Mouse (Mus musculus) Patski (cell line): ENCODE data around the gene Hist1h4k. TPM values are rescaled to one million over a fixed set of nuclear protein-coding genes. Genes with fewer than 3 reads are reported as not detected.
"Not testable (repeated sequence)": the region's sequence is repeated elsewhere in the genome, so short reads cannot be mapped to it uniquely, and the experiment has no call there.

Experiments used
- ATAC-seq: fragments of 100-300 bp; one replicate; pipeline ENCODE4 v1.8.0; 2021
- CTCF ChIA-PET: fragments of 350-600 bp; sonication (Branson Sonifier 250); formaldehyde crosslinking; loops from one replicate; lab custom pipeline; 2022; ENCODE audit warnings: inconsistent platforms; lab: Charles Lee
- POLR2A ChIA-PET: fragments of 350-600 bp; sonication (Branson Sonifier 250); formaldehyde crosslinking; loops from one replicate; lab custom pipeline; 2022; ENCODE audit warnings: antibody characterized with exemption, inconsistent platforms; lab: Charles Lee
- DNase-seq: peaks from one replicate; pipeline ENCODE4 v3.0.0-alpha.2; 2011; ENCODE audit warnings: low read depth, low spot score
- H3K27me3 ChIP-seq: fragments of 371-371 bp; one replicate; pipeline ENCODE4 v1.5.1; 2021
- CTCF ChIP-seq: fragments of 100-300 bp; IDR thresholded peaks from one replicate; pipeline ENCODE4 v1.5.1; 2021
- in situ Hi-C: fragments of 300-500 bp; cut with MboI; formaldehyde crosslinking; loops from 3 replicates; pipeline ENCODE4 v1.11.1; 2018; ENCODE audit warnings: low pct_unique_long_range_greater_than_20kb, mixed read lengths
- polyA plus RNA-seq: library from polyadenylated mRNA; unstranded; gene quantifications from one replicate; pipeline ENCODE4 v1.2.3, GENCODE M21; 2021

Gene Hist1h4k
- polyA plus RNA-seq, 1 experiment from 2014 or later: 6.5 TPM

DNA sequence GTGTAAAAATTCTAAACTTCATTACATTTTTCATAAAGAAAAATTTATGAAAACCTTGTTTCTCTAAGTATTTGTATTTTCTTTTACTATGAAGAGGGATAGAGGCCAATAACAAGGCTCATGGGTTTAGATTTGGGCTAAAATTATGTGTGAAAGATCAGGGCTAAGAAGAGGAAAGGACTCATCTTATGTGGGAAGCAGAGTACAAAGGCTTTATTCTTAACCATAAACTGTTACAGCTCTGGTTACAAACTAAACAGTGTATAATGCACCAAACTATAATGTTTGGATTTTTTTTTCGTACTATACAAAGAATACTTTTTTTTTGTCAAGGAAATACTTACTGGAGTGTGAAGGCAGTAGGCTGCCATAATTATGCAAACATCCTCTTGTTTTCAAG is 5.4 kb upstream of the Hist1h4k start:
- H3K27me3 ChIP-seq: no peaks in the 10 kb centered on the region
- DNase-seq (no peak), ATAC-seq (no peak)
- no peak for TF ChIP-seq CTCF
- CTCF ChIA-PET: no interaction called here
- POLR2A ChIA-PET: no interaction called here
- in situ Hi-C loops: no loop called here

DNA sequence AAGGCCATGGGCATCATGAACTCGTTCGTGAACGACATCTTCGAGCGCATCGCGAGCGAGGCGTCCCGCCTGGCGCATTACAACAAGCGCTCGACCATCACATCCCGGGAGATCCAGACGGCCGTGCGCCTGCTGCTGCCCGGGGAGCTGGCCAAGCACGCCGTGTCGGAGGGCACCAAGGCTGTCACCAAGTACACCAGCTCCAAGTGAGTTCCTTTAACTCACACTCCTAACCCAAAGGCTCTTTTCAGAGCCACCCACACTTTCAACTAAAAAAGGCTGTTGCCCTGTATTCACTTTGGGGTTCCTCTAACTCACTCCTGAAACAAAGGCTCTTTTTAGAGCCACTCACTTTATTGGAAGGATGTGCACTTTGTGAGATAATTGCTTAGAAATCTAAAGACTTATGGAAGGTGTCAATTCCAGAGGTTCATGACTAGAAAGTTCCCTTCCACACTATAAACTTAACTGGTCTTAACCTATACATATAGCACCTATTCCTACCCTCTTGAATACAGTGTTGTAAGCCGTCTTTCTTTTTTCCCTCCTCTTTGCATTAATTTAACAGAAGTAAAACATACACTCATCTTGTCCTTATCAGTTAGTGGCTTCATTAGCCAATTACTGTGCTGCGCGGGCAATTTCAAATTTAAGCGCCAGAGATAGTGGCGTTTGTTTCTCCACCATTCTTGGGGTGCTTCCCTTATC is 4.1 kb upstream of the Hist1h4k start:
- H3K27me3 ChIP-seq, CTCF ChIA-PET, DNase-seq, in situ Hi-C loops: not testable (repeated sequence)
- peak; percentile 3 for ATAC-seq
- POLR2A ChIA-PET: interaction anchor here (1.2 to 2.2 kb wide), 2 partner anchors 26 to 30 kb away, joined by 4 to 8 read pairs; partner anchors contain the start of gene Hist1h1b

DNA sequence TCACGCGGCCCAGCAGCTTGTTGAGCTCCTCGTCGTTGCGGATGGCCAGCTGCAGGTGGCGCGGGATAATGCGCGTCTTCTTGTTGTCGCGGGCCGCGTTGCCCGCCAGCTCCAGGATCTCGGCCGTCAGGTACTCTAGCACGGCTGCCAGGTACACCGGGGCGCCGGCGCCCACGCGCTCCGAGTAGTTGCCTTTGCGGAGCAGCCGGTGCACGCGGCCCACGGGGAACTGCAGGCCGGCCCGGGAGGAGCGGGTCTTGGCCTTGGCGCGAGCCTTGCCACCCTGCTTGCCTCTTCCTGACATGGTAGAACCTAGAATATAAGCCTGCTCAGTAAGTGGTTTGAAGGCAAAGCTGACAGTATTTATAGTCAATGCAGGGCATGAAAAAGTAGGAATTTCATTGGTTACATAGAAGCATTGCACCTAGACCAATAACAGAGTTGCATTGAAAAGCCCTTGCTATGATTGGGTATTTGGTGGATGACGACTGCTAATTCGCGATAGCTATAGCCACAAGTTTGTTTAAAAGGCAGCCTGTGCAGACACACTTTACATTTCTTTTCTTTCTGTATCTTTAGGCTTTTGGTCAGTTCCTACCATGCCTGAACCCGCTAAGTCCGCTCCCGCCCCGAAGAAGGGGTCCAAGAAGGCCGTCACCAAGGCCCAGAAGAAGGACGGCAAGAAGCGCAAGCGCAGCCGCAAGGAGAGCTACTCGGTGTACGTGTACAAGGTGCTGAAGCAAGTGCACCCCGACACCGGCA is 3.4 kb upstream of the Hist1h4k start, which contains the start of the genes Hist1h2ak and Hist1h2bn:
Gene Hist1h2ak (minus strand): TSS at position 304 of the 762 bp plus-strand sequence.
Gene Hist1h2bn (plus strand): TSS at position 600 of the 762 bp plus-strand sequence.
- CTCF ChIA-PET, H3K27me3 ChIP-seq, in situ Hi-C loops: not testable (repeated sequence)
- peak; percentile 19 for TF ChIP-seq CTCF
- ATAC-seq (peak; percentile 97), DNase-seq (peak; percentile 87)
- POLR2A ChIA-PET: interaction anchor here (0.6 to 2.2 kb wide), 3 partner anchors 17 to 31 kb away, joined by 4 to 8 read pairs (median 4); partner anchors contain the start of gene Hist1h1b

DNA sequence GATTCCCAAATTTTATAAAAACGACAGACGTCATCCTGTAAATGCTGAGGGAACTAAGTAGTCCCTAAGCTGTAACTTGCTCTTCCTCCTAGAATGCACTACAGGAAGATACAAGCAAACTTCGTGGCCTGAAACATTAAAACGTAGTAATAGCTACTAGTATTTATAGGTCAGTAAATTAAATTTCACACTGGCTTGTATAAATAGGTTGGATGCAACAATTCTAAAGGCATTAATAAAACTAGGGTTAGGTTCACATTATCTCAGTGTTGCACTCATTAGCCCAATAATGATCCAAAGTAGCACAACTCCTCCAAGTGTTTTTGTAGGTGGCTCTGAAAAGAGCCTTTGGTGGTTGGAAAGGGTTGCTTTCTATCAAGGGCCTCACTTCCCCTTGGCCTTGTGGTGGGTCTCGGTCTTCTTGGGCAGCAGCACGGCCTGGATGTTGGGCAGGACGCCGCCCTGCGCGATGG is 2.8 kb upstream of the Hist1h4k start:
- TF ChIP-seq CTCF: no peak
- in situ Hi-C loops: no loop called here
- ATAC-seq: no peak
- ChIA-PET POLR2A (interaction anchor here (0.6 to 2.2 kb wide), 3 partner anchors 18 to 31 kb away, joined by 4 to 8 read pairs (median 4); partner anchors contain the start of gene Hist1h1b), CTCF (interaction anchor here (1.5 kb wide), 1 partner anchor 33 kb away, joined by 5 read pairs; no protein-coding TSS in a partner anchor)
- DNase-seq: no peak
- H3K27me3 ChIP-seq: no peaks in the 10 kb centered on the region

DNA sequence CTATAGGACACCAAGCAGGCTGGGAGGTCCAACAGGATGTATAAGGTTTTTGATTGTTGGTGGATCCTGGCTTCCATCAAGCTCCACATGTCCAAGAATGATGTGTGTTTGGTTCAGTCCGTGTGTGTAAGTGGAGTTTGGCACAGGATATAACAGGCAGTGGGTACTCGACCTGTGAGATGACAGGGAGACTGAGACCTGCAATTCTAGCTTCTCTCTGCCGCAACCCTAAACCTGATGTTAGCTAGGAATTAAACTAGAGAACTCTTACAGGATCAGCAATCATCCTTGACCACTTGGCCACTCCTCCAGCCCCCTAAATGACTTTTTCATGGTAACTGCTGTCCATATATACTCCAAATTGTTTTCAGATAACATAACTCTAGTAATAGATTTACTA is 2.1 kb upstream of the Hist1h4k start:
- POLR2A ChIA-PET: interaction anchor here (0.6 to 2.2 kb wide), 2 partner anchors 28 to 290 kb away, joined by 4 to 8 read pairs; partner anchors contain the start of genes Hist1h1b and Hist1h2ag
- no peaks in the 10 kb centered on the region for H3K27me3 ChIP-seq
- DNase-seq (no peak), ATAC-seq (no peak)
- CTCF ChIA-PET: interaction anchor here (0.7 to 1.5 kb wide), 2 partner anchors 12 to 32 kb away, joined by 4 to 5 read pairs; no protein-coding TSS in a partner anchor
- in situ Hi-C loops: no loop called here
- no peak for TF ChIP-seq CTCF

DNA sequence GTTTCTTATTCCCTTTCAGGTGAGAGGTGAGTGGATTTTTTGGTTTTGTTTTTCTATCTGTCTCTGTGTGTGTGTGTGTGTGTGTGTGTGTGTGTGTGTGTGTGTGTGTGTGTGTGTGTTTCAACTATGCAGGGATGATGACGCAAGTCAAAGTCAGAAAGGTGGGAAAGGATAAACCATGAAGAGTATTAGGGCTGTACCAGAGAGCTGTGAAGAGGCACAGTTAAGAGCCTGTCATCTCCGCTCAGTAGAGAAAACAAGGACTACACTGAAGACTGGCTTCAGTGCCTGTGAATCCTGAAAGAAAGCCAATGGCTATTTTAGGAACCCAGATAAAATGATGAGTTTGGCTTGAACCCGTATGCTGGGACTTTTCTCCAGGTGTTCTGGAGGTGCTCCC is 1.5 kb upstream of the Hist1h4k start:
- no peak for TF ChIP-seq CTCF
- ATAC-seq (no peak), DNase-seq (no peak)
- no peaks in the 10 kb centered on the region for H3K27me3 ChIP-seq
- ChIA-PET POLR2A (interaction anchor here (0.6 to 2.2 kb wide), 2 partner anchors 28 to 291 kb away, joined by 4 to 8 read pairs; partner anchors contain the start of genes Hist1h1b and Hist1h2ag), CTCF (interaction anchor here (0.7 to 1.5 kb wide), 2 partner anchors 11 to 32 kb away, joined by 4 to 5 read pairs; no protein-coding TSS in a partner anchor)
- in situ Hi-C loops: no loop called here

DNA sequence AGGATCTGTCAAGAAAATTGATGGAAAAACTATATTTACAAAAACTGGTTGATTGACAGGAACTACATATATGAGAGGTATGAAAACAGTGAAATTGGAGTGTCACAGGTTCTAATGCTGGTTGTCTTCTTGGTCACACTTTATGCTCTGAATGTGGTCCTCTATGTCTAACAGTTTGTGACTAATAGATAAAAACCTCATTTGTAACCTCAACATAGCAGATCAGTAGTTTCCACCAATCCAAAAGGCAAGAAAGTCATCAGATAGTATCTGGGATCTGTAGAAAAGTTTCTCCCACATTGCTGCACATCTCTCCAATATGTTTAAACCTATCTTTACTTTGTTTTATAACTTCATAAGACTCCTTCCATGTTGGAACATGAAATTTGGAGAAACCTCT is 1.1 kb upstream of the Hist1h4k start:
- ChIA-PET CTCF (no interaction called here), POLR2A (no interaction called here)
- no peak for ATAC-seq
- DNase-seq: no peak
- no peak for TF ChIP-seq CTCF
- in situ Hi-C loops: no loop called here
- no peaks in the 10 kb centered on the region for H3K27me3 ChIP-seq

DNA sequence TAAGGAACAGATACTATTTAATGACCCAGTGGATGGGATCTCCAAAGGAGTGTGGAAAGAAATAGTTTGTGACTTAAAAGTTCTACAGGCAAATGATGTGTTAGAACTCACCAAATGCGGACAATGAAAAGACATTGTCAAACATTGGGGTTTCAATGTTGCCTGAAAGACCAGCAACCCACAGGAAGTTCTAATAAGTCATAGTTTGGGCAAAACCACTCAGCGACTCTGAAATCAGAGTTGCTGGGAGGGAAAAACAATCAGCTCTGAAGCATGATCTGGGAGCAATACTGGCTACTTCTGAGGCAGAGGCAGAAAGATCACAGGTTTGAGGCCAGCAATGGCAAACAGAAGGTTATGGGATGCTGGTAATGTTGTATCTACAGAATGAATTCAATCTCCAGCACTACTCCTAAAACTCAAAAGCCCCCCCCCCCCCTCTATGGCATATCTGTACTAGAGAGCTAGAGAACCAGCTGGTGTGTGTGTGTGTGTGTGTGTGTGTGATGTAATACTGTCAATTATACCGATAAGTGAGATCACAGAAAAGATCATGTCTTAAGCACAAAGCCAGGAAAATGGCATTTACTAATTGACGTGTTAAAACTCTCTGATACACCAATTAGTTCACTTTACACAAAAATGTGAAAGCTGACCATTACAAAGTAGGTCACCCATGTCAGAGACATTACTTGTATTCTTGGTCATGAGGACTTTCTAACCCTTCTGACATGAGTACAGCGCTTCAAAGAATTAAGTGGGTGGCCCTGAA is 732 bp downstream of the Hist1h4k start:
- no peaks in the 10 kb centered on the region for H3K27me3 ChIP-seq
- no peak for DNase-seq
- ChIA-PET CTCF (interaction anchor here (2.0 kb wide), 1 partner anchor 11 kb away, joined by 5 read pairs; no protein-coding TSS in a partner anchor), POLR2A (interaction anchor here (0.8 to 2.2 kb wide), 3 partner anchors 10 to 75 kb away, joined by 3 to 6 read pairs (median 5); partner anchors contain the start of gene Hist1h4j)
- ATAC-seq: no peak
- no peak for TF ChIP-seq CTCF
- in situ Hi-C loops: no loop called here

DNA sequence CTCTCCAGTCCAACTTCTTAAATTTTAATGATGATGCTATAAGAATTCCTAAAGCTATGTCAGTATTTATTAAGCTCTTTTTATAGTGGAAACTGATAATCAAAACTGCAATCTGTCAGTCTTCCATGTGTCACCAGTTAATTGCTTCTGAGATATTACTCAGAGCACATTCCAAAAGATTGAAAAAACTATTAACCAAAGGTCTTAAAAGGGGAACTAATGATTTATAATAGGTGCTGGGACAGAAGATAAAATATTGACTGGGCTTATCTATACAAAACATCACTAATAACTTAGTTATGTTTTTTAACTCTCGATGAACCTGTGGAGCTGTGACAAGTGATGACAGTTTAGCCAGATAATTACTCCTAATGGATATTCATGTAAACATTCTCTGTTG is 5.3 kb downstream of the Hist1h4k start:
- no peak for TF ChIP-seq CTCF
- DNase-seq (no peak), ATAC-seq (no peak)
- ChIA-PET POLR2A (no interaction called here), CTCF (no interaction called here)
- in situ Hi-C loops: no loop called here
- no peaks in the 10 kb centered on the region for H3K27me3 ChIP-seq

DNA sequence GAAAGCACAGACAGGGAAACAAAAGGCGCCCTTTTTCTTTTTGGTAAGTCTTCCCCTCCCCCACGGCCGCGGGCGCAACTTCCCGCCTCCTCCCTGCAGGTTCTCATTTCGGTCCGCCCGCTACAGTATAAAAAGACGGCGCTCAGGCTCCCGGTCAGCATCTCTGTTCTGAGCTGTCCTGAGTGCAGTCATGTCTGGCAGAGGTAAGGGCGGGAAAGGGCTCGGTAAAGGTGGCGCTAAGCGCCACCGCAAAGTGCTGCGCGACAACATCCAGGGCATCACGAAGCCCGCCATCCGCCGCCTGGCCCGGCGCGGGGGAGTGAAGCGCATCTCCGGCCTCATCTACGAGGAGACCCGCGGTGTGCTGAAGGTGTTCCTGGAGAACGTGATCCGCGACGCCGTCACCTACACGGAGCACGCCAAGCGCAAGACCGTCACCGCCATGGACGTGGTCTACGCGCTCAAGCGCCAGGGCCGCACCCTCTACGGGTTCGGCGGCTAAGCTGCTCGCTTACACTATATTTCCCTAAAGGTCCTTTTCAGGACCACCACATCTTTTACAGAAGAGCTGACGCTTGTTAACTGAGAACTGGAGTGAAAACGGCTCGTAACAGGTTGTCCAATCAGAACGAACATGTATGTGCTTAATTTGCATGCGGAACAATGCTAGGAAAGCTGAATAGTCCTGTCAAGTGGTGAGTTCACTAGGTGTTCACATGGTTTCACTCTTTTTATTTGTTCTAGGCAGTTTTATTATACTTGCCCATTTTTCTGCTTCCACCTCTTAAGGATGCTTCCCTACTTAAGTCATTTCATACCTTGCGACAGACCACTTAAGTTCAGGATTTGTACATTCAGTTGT is 15.2 kb downstream of the Hist1h4k start, which contains the start of gene Hist1h4j:
Gene Hist1h4j (plus strand): TSS at position 159 of the 862 bp plus-strand sequence.
- POLR2A ChIA-PET: interaction anchor here (0.7 to 1.7 kb wide), 2 partner anchors 14 to 15 kb away, joined by 3 to 5 read pairs; partner anchors contain the start of gene Hist1h4k
- peak; percentile 67 for ATAC-seq
- H3K27me3 ChIP-seq, DNase-seq, CTCF ChIA-PET: not testable (repeated sequence)
- in situ Hi-C loops: loop anchor here (10.0 kb wide), 1 partner anchor 300 kb away; the partner anchor contains the start of genes Hist1h2ah and Hist1h2bk
